Mouse (Mus musculus) CH12.LX (cell line): ENCODE data around the gene Rps27a. TPM values are rescaled to one million over a fixed set of nuclear protein-coding genes. Genes with fewer than 3 reads are reported as not detected.

Experiments used
- DNase-seq: peaks from one replicate; pipeline ENCODE4 v3.0.0-alpha.2; 2013; ENCODE audit errors: extremely low read depth
- H3K27ac ChIP-seq: 2 replicates; pipeline ENCODE4 v1.5.1; 2012; ENCODE audit warnings: low read depth, mild to moderate bottlenecking, control low read depth, moderate library complexity; ENCODE audit not compliant: insufficient read depth
- H3K27me3 ChIP-seq: replicated peaks from 2 replicates; pipeline ENCODE3; 2012; ENCODE audit warnings: inconsistent platforms
- H3K36me3 ChIP-seq, 2 experiments: replicated peaks in 1 of 2; 2 replicates each; pipeline versions ENCODE3 to v1.6.1; 2012; ENCODE audit warnings: inconsistent platforms in 1 of 2, low read length in 1 of 2, mild to moderate bottlenecking in 1 of 2, mixed read lengths in 1 of 2, moderate library complexity in 1 of 2; ENCODE audit not compliant: control insufficient read depth in 1 of 2, insufficient read depth in 1 of 2
- H3K4me1 ChIP-seq, 2 experiments: 2 replicates each; pipeline ENCODE4 v1.6.1; 2012; ENCODE audit warnings: inconsistent platforms in 1 of 2, moderate library complexity in 1 of 2; ENCODE audit not compliant: insufficient read depth in 2 of 2, control insufficient read depth in 1 of 2
- H3K4me2 ChIP-seq: 2 replicates; pipeline ENCODE4 v1.6.1; 2012; ENCODE audit warnings: low read depth, mild to moderate bottlenecking, control low read depth; ENCODE audit not compliant: poor library complexity, insufficient read depth, severe bottlenecking
- H3K4me3 ChIP-seq, 3 experiments: fragments of 150-350 bp in 1 of 3; sonication (generic) in 1 of 3; replicated peaks in 1 of 3; 2 replicates each; pipeline versions ENCODE3 to v1.5.1; 2011 to 2012; ENCODE audit warnings: low read depth in 2 of 3, low read length in 2 of 3, mild to moderate bottlenecking in 2 of 3, moderate library complexity in 2 of 3, control low read depth in 1 of 3, improper control_type of control experiment in 1 of 3, inconsistent platforms in 1 of 3, mixed read lengths in 1 of 3; ENCODE audit not compliant: poor library complexity in 1 of 3
- H3K79me2 ChIP-seq: replicated peaks from 2 replicates; pipeline ENCODE4 v1.6.1; 2012; ENCODE audit warnings: mild to moderate bottlenecking, moderate library complexity; ENCODE audit not compliant: control insufficient read depth, poor library complexity, insufficient read depth, severe bottlenecking; ENCODE audit errors: extremely low read depth
- H3K9ac ChIP-seq: 2 replicates; pipeline ENCODE4 v1.6.1; 2012; ENCODE audit warnings: low read depth, mild to moderate bottlenecking, control low read depth, moderate library complexity; ENCODE audit not compliant: insufficient read depth
- H3K9me3 ChIP-seq: replicated peaks from 2 replicates; pipeline ENCODE3; 2012; ENCODE audit warnings: low read length, inconsistent platforms, mixed read lengths
- BHLHE40 ChIP-seq: IDR thresholded peaks from 2 replicates; pipeline ENCODE4 v1.6.1; 2011; ENCODE audit warnings: mild to moderate bottlenecking, low read depth, low read length, improper control_type of control experiment
- CHD1 ChIP-seq: IDR thresholded peaks from 2 replicates; pipeline ENCODE4 v1.6.1; 2012; ENCODE audit warnings: low read depth, low read length, improper control_type of control experiment, inconsistent platforms
- CHD2 ChIP-seq: IDR thresholded peaks from 2 replicates; pipeline ENCODE4 v1.6.1; 2011; ENCODE audit warnings: low read length, improper control_type of control experiment
- CTCF ChIP-seq, 2 experiments: IDR thresholded peaks in 1 of 2; conservative IDR thresholded peaks in 1 of 2; 2 replicates each; pipeline ENCODE4 v1.5.1; 2011 to 2012; ENCODE audit warnings: low read depth in 2 of 2, low read length in 2 of 2, improper control_type of control experiment in 1 of 2, inconsistent platforms in 1 of 2, mild to moderate bottlenecking in 1 of 2, moderate library complexity in 1 of 2
- E2F4 ChIP-seq: IDR thresholded peaks from 2 replicates; pipeline ENCODE4 v1.6.1; 2011; ENCODE audit warnings: low read depth, low read length, improper control_type of control experiment; ENCODE audit not compliant: insufficient replicate concordance
- ELF1 ChIP-seq: IDR thresholded peaks from 2 replicates; pipeline ENCODE4 v1.6.1; 2014; ENCODE audit warnings: low read depth, mild to moderate bottlenecking, inconsistent platforms, low read length, improper control_type of control experiment
- EP300 ChIP-seq: IDR thresholded peaks from 2 replicates; pipeline ENCODE4 v1.6.1; 2011; ENCODE audit warnings: low read length, improper control_type of control experiment
- ETS1 ChIP-seq: conservative IDR thresholded peaks from 2 replicates; pipeline ENCODE4 v1.6.1; 2012; ENCODE audit warnings: low read depth, mild to moderate bottlenecking, inconsistent platforms, low read length, improper control_type of control experiment, moderate library complexity
- GABPA ChIP-seq: IDR thresholded peaks from 2 replicates; pipeline ENCODE4 v1.6.1; 2012; ENCODE audit warnings: low read depth, low read length, improper control_type of control experiment, inconsistent platforms; ENCODE audit not compliant: insufficient replicate concordance
- HCFC1 ChIP-seq: IDR thresholded peaks from 2 replicates; pipeline ENCODE4 v1.6.1; 2012; ENCODE audit warnings: low read depth, mild to moderate bottlenecking, inconsistent platforms, low read length, improper control_type of control experiment
- IRF4 ChIP-seq: IDR thresholded peaks from 2 replicates; pipeline ENCODE4 v1.6.1; 2014; ENCODE audit warnings: low read depth, mild to moderate bottlenecking, inconsistent platforms, low read length, improper control_type of control experiment
- JUN ChIP-seq: IDR thresholded peaks from 2 replicates; pipeline ENCODE4 v1.6.1; 2011; ENCODE audit warnings: low read depth, mild to moderate bottlenecking, low read length, improper control_type of control experiment, moderate library complexity; ENCODE audit not compliant: insufficient read depth
- JUND ChIP-seq: conservative IDR thresholded peaks from 2 replicates; pipeline ENCODE4 v1.6.1; 2011; ENCODE audit warnings: low read depth, low read length, improper control_type of control experiment
- KAT2A ChIP-seq: IDR thresholded peaks from 2 replicates; pipeline ENCODE4 v1.6.1; 2012; ENCODE audit warnings: low read length, improper control_type of control experiment, inconsistent platforms; ENCODE audit not compliant: insufficient replicate concordance
- MAFK ChIP-seq: IDR thresholded peaks from 2 replicates; pipeline ENCODE4 v1.6.1; 2011; ENCODE audit warnings: low read length, improper control_type of control experiment; ENCODE audit not compliant: insufficient replicate concordance
- MAZ ChIP-seq: IDR thresholded peaks from 2 replicates; pipeline ENCODE4 v1.6.1; 2012; ENCODE audit warnings: low read depth, mild to moderate bottlenecking, inconsistent platforms, low read length, improper control_type of control experiment, moderate library complexity
- MEF2A ChIP-seq: IDR thresholded peaks from 2 replicates; pipeline ENCODE4 v1.6.1; 2014; ENCODE audit warnings: low read depth, mild to moderate bottlenecking, inconsistent platforms, low read length, improper control_type of control experiment, borderline replicate concordance
- MXI1 ChIP-seq: IDR thresholded peaks from 2 replicates; pipeline ENCODE4 v1.6.1; 2011; ENCODE audit warnings: mild to moderate bottlenecking, low read depth, low read length, improper control_type of control experiment
- MYC ChIP-seq: IDR thresholded peaks from 2 replicates; pipeline ENCODE4 v1.6.1; 2011; ENCODE audit warnings: low read depth, mild to moderate bottlenecking, improper control_type of control experiment, low read length
- NELFE ChIP-seq: IDR thresholded peaks from 2 replicates; pipeline ENCODE4 v1.6.1; 2011; ENCODE audit warnings: low read depth, low read length, improper control_type of control experiment
- NRF1 ChIP-seq: IDR thresholded peaks from 2 replicates; pipeline ENCODE4 v1.6.1; 2014; ENCODE audit warnings: low read depth, mild to moderate bottlenecking, inconsistent platforms, low read length, improper control_type of control experiment, moderate library complexity
- PAX5 ChIP-seq: IDR thresholded peaks from 2 replicates; pipeline ENCODE4 v1.6.1; 2012; ENCODE audit warnings: low read length, inconsistent platforms, mixed read lengths
- POLR2A ChIP-seq: IDR thresholded peaks from 2 replicates; pipeline ENCODE4 v1.6.1; 2011; ENCODE audit warnings: low read depth, mild to moderate bottlenecking, improper control_type of control experiment, low read length
- RAD21 ChIP-seq: IDR thresholded peaks from 2 replicates; pipeline ENCODE4 v1.6.1; 2011; ENCODE audit warnings: low read depth, mild to moderate bottlenecking, low read length, improper control_type of control experiment, moderate library complexity
- SIN3A ChIP-seq: IDR thresholded peaks from 2 replicates; pipeline ENCODE4 v1.6.1; 2012; ENCODE audit warnings: low read length, improper control_type of control experiment, inconsistent platforms
- SMC3 ChIP-seq: IDR thresholded peaks from 2 replicates; pipeline ENCODE4 v1.6.1; 2011; ENCODE audit warnings: low read depth, low read length, improper control_type of control experiment
- TBP ChIP-seq: conservative IDR thresholded peaks from 2 replicates; pipeline ENCODE4 v1.6.1; 2011; ENCODE audit warnings: low read depth, low read length, improper control_type of control experiment
- TCF12 ChIP-seq: IDR thresholded peaks from 2 replicates; pipeline ENCODE4 v1.6.1; 2014; ENCODE audit warnings: low read depth, mild to moderate bottlenecking, inconsistent platforms, low read length, improper control_type of control experiment
- UBTF ChIP-seq: IDR thresholded peaks from 2 replicates; pipeline ENCODE4 v1.6.1; 2012; ENCODE audit warnings: low read depth, mild to moderate bottlenecking, inconsistent platforms, low read length, improper control_type of control experiment, moderate library complexity
- USF1 ChIP-seq: IDR thresholded peaks from 2 replicates; pipeline ENCODE4 v1.6.1; 2014; ENCODE audit warnings: low read depth, mild to moderate bottlenecking, inconsistent platforms, low read length, improper control_type of control experiment
- USF2 ChIP-seq: conservative IDR thresholded peaks from 2 replicates; pipeline ENCODE4 v1.6.1; 2011; ENCODE audit warnings: low read depth, low read length, improper control_type of control experiment
- ZKSCAN1 ChIP-seq: IDR thresholded peaks from 2 replicates; pipeline ENCODE4 v1.6.1; 2012; ENCODE audit warnings: low read depth, inconsistent platforms, low read length, improper control_type of control experiment, borderline replicate concordance
- ZNF384 ChIP-seq: IDR thresholded peaks from 2 replicates; pipeline ENCODE4 v1.6.1; 2012; ENCODE audit warnings: low read depth, low read length, improper control_type of control experiment, inconsistent platforms
- dilution Hi-C: fragments of 300-500 bp; cut with MboI; formaldehyde crosslinking; loops from 2 replicates; pipeline ENCODE4 v1.14.3; 2020; ENCODE audit warnings: low sequenced_read_pairs; ENCODE audit not compliant: extremely low pct_unique_long_range_greater_than_20kb, extremely low pct_ligation_motif_present
- in situ Hi-C: fragments of 300-500 bp; cut with MboI; formaldehyde crosslinking; loops from 3 replicates; pipeline ENCODE4 v1.14.3; 2019; ENCODE audit warnings: low sequenced_read_pairs, low pct_ligation_motif_present, low pct_unique_long_range_greater_than_20kb, mixed read lengths
- polyA plus RNA-seq: library from polyadenylated mRNA; unstranded; fragments of >175 nt; gene quantifications from 2 replicates; pipeline ENCODE4 v1.2.1, GENCODE M21; 2012; ENCODE audit warnings: low read depth; ENCODE audit not compliant: insufficient read length
- total RNA-seq, 2 experiments: library from RNA; depleted of rRNA; stranded (reverse); fragments of 300-350 nt in 1 of 2; fragments of >200 nt in 1 of 2; gene quantifications; 2 replicates each; pipeline ENCODE4 v1.2.3; 2012 to 2014

The Rps27a gene
- total and polyA plus RNA-seq, 3 experiments: 2,619 to 3,767 (median 2,733) TPM

GRCm38 (mm10) chr11:29525988-29526794 lies 21.7 kb downstream of the Rps27a start, which contains the start of gene Mtif2 (continued):
- TF ChIP-seq USF2 (no peak), UBTF (no peak), USF1 (no peak), MYC (peak; percentile 83), MAZ (peak; percentile 11; the same call in 1 of the 2 replicates), NELFE (peak; percentile 99), RAD21 (no peak), EP300 (no peak), POLR2A (peak; percentile 99), CHD1 (peak; percentile 87), MEF2A (peak; percentile 74), JUN (no peak)

- peak; percentile 99 for DNase-seq
- Histone ChIP-seq H3K4me2 (peak within 1 kb of the TSS; percentile 98), H3K27ac (peak within 1 kb of the TSS; percentile 35; the same call in 1 of the 2 replicates), H3K79me2 (peaks cover 17% of the 10 kb centered on the region), H3K4me1 (peaks cover 0 to 20% of the 10 kb centered on the region in 2 experiments; a peak in 2 of 4 replicates), H3K27me3 (no peaks in the 10 kb centered on the region), H3K9me3 (no peaks in the 10 kb centered on the region), H3K4me3 (peak within 1 kb of the TSS; percentile 65 to 98 (median 68)), H3K36me3 (peaks cover 8 to 23% of the 10 kb centered on the region in 2 experiments), H3K9ac (peak within 1 kb of the TSS; percentile 67)
- dilution Hi-C loops: no loop called here
- in situ Hi-C loops: no loop called here
- peak; percentile 97 for TF ChIP-seq ELF1
- peak; percentile 91 for TF ChIP-seq MYC
- peak; percentile 99 for TF ChIP-seq POLR2A
- no peak; the same call in 1 of the 2 replicates for TF ChIP-seq E2F4
- TF ChIP-seq BHLHE40: no peak
- TF ChIP-seq JUN: no peak
- peak; percentile 61 for TF ChIP-seq NRF1
- TF ChIP-seq JUND: no peak
- peak; percentile 61; the same call in 1 of the 2 replicates for TF ChIP-seq MXI1
- TF ChIP-seq ZNF384: no peak
- 0 out of 2 replicates have a peak, but pooled peaks have one; percentile 22 for TF ChIP-seq KAT2A
- peak; percentile 7; the same call in 1 of the 2 replicates for TF ChIP-seq SMC3
- peak; percentile 50; the same call in 1 of the 2 replicates for TF ChIP-seq ETS1
- no peak for TF ChIP-seq CTCF (conservative IDR thresholded peaks at IDR 0.05 in 1 of 2, IDR thresholded peaks at IDR 0.05 in 1 of 2; ENCODE audit: low read depth in 2 of 2, low read length in 2 of 2)
- no peak for TF ChIP-seq GABPA
- no peak for TF ChIP-seq ZKSCAN1
- no peak for TF ChIP-seq USF1
- peak; percentile 96 for TF ChIP-seq NELFE
- no peak for TF ChIP-seq MAFK
- no peak for TF ChIP-seq PAX5
- peak; percentile 90; the same call in 1 of the 2 replicates for TF ChIP-seq TCF12
- TF ChIP-seq UBTF: 0 out of 2 replicates have a peak, but pooled peaks have one; percentile 11
- TF ChIP-seq TBP: peak; percentile 82
- no peak for TF ChIP-seq USF2
- TF ChIP-seq HCFC1: peak; percentile 72
- peak; percentile 64; the same call in 1 of the 2 replicates for TF ChIP-seq IRF4
- TF ChIP-seq CHD2: no peak; the same call in 1 of the 2 replicates
- peak; percentile 75 for TF ChIP-seq SIN3A
Measured at GRCm38 (mm10) chr11:29514682-29515412, 33.1 kb downstream of the Rps27a start, which contains the start of gene Prorsd1. Gene Prorsd1, minus strand, starts transcription at chr11:29515033.
